Mouse (Mus musculus) ZHBTc4 (cell line): ENCODE results near the gene Emd.
"Not testable (repeated sequence)": the region's sequence is repeated elsewhere in the genome, so short reads cannot be mapped to it uniquely, and the experiment has no call there.

ENCODE experiments used
- DNase-seq: peaks from one replicate; pipeline ENCODE4 v3.0.0-alpha.2; 2011; ENCODE audit warnings: low read depth, low spot score

Gene Emd

GRCm38 (mm10) chrX:74254153-74254887, at the start of gene Emd:
Gene Emd, plus strand, starts transcription at chrX:74254687.
- peak; percentile 97 for DNase-seq

GRCm38 (mm10) chrX:74218496-74218895, 36.0 kb upstream of the Emd start:
- DNase-seq: no peak

GRCm38 (mm10) chrX:74219449-74219848, 35.0 kb upstream of the Emd start:
- DNase-seq: peak; percentile 48

- DNase-seq: not testable (repeated sequence)
Observed at GRCm38 (mm10) chrX:74220099-74220498, 34.4 kb upstream of the Emd start.

- DNase-seq: no peak
Observed at GRCm38 (mm10) chrX:74230038-74230437, 24.4 kb upstream of the Emd start.

- DNase-seq: no peak
Observed at GRCm38 (mm10) chrX:74233196-74233595, 21.3 kb upstream of the Emd start.

GRCm38 (mm10) chrX:74240332-74240731, 14.2 kb upstream of the Emd start:
- no peak for DNase-seq

- no peak for DNase-seq
Observed at GRCm38 (mm10) chrX:74243396-74243795, 11.1 kb upstream of the Emd start.

GRCm38 (mm10) chrX:74243807-74244206, 10.7 kb upstream of the Emd start:
- DNase-seq: peak; percentile 40

- peak; percentile 66 for DNase-seq
Observed at GRCm38 (mm10) chrX:74244614-74245083, 9.8 kb upstream of the Emd start.

- DNase-seq: no peak
Observed at GRCm38 (mm10) chrX:74245107-74245506, 9.4 kb upstream of the Emd start.

GRCm38 (mm10) chrX:74245687-74246086, 8.8 kb upstream of the Emd start:
- peak; percentile 81 for DNase-seq

- DNase-seq: peak; percentile 94
Observed at GRCm38 (mm10) chrX:74246213-74246681, 8.2 kb upstream of the Emd start.

- DNase-seq: no peak
Observed at GRCm38 (mm10) chrX:74246693-74247092, 7.8 kb upstream of the Emd start.

GRCm38 (mm10) chrX:74248651-74249050, 5.8 kb upstream of the Emd start:
- DNase-seq: peak; percentile 62

- DNase-seq: peak; percentile 48
Observed at GRCm38 (mm10) chrX:74249615-74250014, 4.9 kb upstream of the Emd start, which contains the start of gene Flna. Gene Flna, minus strand, starts transcription at chrX:74249820.

- no peak for DNase-seq
Observed at GRCm38 (mm10) chrX:74254888-74255565, 540 bp downstream of the Emd start.

GRCm38 (mm10) chrX:74257746-74258145, 3.3 kb downstream of the Emd start:
- DNase-seq: no peak

GRCm38 (mm10) chrX:74269736-74270061, 15.2 kb downstream of the Emd start:
- no peak for DNase-seq

GRCm38 (mm10) chrX:74270062-74270901, 15.8 kb downstream of the Emd start, which contains the start of gene Rpl10:
Gene Rpl10, plus strand, starts transcription at chrX:74270812.
- DNase-seq: peak; percentile 96

- DNase-seq: peak; percentile 40
Observed at GRCm38 (mm10) chrX:74270902-74271551, 16.5 kb downstream of the Emd start.
